Mouse (Mus musculus): Measurements from ENCODE around the gene Fam131a. TPM values are rescaled to one million over a fixed set of nuclear protein-coding genes. Genes with fewer than 3 reads are reported as not detected.
A peak's percentile ranks its signal among the peaks of the same experiment; 100 is the strongest.

Gene Fam131a
- polyA plus RNA-seq, 1 experiment from 2014 or later = 5.0 TPM

DNA sequence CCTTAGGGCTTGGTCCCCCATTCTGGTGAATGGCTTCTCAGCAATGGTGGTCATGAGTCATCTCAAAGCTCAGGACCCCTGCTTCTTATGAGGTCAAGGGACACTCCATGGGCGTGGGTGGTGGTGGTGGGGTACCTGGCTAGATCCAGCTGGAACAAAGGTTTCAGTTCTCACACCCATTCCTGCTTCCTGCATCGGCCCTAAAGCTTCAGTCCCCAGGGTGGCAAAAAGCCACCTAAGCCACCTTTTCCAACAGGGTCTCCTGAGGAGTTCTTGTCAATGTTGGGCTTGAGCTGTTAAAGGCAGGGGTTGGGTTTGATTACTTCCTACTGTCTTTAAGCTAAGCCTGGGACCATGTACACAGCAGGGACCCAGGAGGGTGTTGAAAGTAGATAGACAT, 22.1 kb downstream of the Fam131a start:
- Histone ChIP-seq H3K9ac (ENCODE audit: low read depth, low read length) (peak overlapping the region; percentile 62; the same call in 1 of the 2 replicates), H3K4me1 (replicated peaks; ENCODE audit: control insufficient read depth, insufficient read depth, low read length) (0 out of 2 replicates have a peak, but pooled peaks cover 5% of the 10 kb centered on the region), H3K27ac (ENCODE audit: low read depth, low read length) (no peak overlapping the region), H3K4me2 (replicated peaks; ENCODE audit: low read depth) (peak overlapping the region; percentile 92), H3K27me3 (replicated peaks; ENCODE audit: control insufficient read depth, insufficient read depth, low read length) (no peaks in the 10 kb centered on the region), H3K4me3 (ENCODE audit: low read depth, low read length) (peak overlapping the region; percentile 68), H3K9me3 (ENCODE audit: control insufficient read depth) (no peaks in the 10 kb centered on the region), H3K36me3 (ENCODE audit: control insufficient read depth, insufficient read depth) (peaks cover 31% of the 10 kb centered on the region)
- ATAC-seq = no peak
- no peak for TF ChIP-seq CTCF (IDR thresholded peaks at IDR 0.05; ENCODE audit: low read depth)
- WGBS = 39% methylated on average over 2 of the region's 2 CpGs

- ATAC-seq = no peak
- Histone ChIP-seq H3K9me3 (ENCODE audit: control insufficient read depth) (no peaks in the 10 kb centered on the region), H3K27me3 (replicated peaks; ENCODE audit: control insufficient read depth, insufficient read depth, low read length) (no peaks in the 10 kb centered on the region), H3K27ac (ENCODE audit: low read depth, low read length) (peak overlapping the region; percentile 97), H3K4me1 (replicated peaks; ENCODE audit: control insufficient read depth, insufficient read depth, low read length) (0 out of 2 replicates have a peak, but pooled peaks cover 5% of the 10 kb centered on the region), H3K9ac (ENCODE audit: low read depth, low read length) (peak overlapping the region; percentile 62), H3K4me2 (replicated peaks; ENCODE audit: low read depth) (peak overlapping the region; percentile 92), H3K36me3 (ENCODE audit: control insufficient read depth, insufficient read depth) (peaks cover 30% of the 10 kb centered on the region), H3K4me3 (ENCODE audit: low read depth, low read length) (peak overlapping the region; percentile 68)
- no peak for TF ChIP-seq CTCF (IDR thresholded peaks at IDR 0.05; ENCODE audit: low read depth)
- 2% methylated on average over 10 of the region's 12 CpGs for WGBS
Observed at GRCm38 (mm10) chr16:20715566-20715965, 22.5 kb downstream of the Fam131a start.

DNA sequence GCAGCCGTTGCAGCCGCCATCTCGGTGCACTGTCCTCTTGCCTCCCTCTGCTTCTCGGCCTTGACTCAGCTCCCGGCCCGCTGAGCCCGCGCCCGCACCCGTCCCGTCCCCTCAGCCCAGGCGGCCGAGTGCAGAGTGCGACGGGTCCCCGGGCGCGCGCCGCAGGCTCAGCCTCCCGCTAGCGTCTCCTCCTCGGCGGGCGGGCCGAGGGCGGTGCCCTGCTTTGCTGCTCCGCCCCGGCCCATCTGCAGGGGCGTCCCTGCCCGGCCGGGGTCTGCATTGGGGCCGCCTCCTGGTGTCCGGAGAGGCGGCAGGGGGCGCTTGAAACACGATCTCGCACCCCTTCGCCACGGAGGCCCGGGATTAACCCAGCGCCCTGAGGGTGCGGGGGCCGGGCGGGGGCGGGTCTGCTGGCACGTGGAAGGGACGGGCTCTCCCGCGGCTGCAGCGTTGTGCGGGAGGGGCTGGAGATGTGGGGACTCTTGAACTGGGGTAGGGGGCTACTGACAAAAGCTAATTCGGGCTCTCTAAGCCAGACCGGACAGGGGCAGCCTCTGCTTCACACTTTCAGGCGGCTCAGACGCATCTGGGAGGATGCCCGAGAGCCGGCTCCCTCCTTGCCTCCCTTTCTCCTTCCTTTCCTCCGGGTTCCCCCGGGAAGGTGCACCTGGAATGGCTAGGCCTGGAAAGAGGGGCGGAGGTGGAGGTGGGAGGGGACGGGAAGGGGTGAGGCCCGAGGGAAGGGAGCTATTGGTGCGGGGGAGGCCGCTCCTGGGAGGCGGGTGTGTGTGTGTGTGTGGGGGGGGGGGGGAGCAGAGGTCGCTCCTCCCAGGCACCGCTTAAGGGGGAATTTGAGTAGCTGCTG, 23.2 kb downstream of the Fam131a start:
- Histone ChIP-seq H3K36me3 (ENCODE audit: control insufficient read depth, insufficient read depth) (peaks cover 25% of the 10 kb centered on the region), H3K9me3 (ENCODE audit: control insufficient read depth) (no peaks in the 10 kb centered on the region), H3K4me2 (replicated peaks; ENCODE audit: low read depth) (peak overlapping the region; percentile 92), H3K4me1 (replicated peaks; ENCODE audit: control insufficient read depth, insufficient read depth, low read length) (0 out of 2 replicates have a peak, but pooled peaks cover 5% of the 10 kb centered on the region), H3K27ac (ENCODE audit: low read depth, low read length) (peak overlapping the region; percentile 97), H3K27me3 (replicated peaks; ENCODE audit: control insufficient read depth, insufficient read depth, low read length) (no peaks in the 10 kb centered on the region), H3K4me3 (ENCODE audit: low read depth, low read length) (peak overlapping the region; percentile 68), H3K9ac (ENCODE audit: low read depth, low read length) (peak overlapping the region; percentile 62)
- under 1% methylated on average over 58 of the region's 68 CpGs for WGBS
- peak; percentile 56 for TF ChIP-seq CTCF (IDR thresholded peaks at IDR 0.05; ENCODE audit: low read depth)
- ATAC-seq = peak; percentile 52

GRCm38 (mm10) chr16:20716841-20717180, 23.8 kb downstream of the Fam131a start:
- H3K4me2 ChIP-seq (replicated peaks; ENCODE audit: low read depth) = peak overlapping the region; percentile 92
- peak overlapping the region; percentile 62 for H3K9ac ChIP-seq (ENCODE audit: low read depth, low read length)
- peak overlapping the region; percentile 97 for H3K27ac ChIP-seq (ENCODE audit: low read depth, low read length)
- H3K36me3 ChIP-seq (ENCODE audit: control insufficient read depth, insufficient read depth) = peaks cover 22% of the 10 kb centered on the region
- H3K4me1 ChIP-seq (replicated peaks; ENCODE audit: control insufficient read depth, insufficient read depth, low read length) = 0 out of 2 replicates have a peak, but pooled peaks cover 5% of the 10 kb centered on the region
- 0% methylated on average over 8 of the region's 8 CpGs for WGBS
- ATAC-seq = no peak
- no peak for TF ChIP-seq CTCF (IDR thresholded peaks at IDR 0.05; ENCODE audit: low read depth)
- H3K9me3 ChIP-seq (ENCODE audit: control insufficient read depth) = no peaks in the 10 kb centered on the region
- H3K27me3 ChIP-seq (replicated peaks; ENCODE audit: control insufficient read depth, insufficient read depth, low read length) = no peaks in the 10 kb centered on the region
- H3K4me3 ChIP-seq (ENCODE audit: low read depth, low read length) = peak overlapping the region; percentile 68

DNA sequence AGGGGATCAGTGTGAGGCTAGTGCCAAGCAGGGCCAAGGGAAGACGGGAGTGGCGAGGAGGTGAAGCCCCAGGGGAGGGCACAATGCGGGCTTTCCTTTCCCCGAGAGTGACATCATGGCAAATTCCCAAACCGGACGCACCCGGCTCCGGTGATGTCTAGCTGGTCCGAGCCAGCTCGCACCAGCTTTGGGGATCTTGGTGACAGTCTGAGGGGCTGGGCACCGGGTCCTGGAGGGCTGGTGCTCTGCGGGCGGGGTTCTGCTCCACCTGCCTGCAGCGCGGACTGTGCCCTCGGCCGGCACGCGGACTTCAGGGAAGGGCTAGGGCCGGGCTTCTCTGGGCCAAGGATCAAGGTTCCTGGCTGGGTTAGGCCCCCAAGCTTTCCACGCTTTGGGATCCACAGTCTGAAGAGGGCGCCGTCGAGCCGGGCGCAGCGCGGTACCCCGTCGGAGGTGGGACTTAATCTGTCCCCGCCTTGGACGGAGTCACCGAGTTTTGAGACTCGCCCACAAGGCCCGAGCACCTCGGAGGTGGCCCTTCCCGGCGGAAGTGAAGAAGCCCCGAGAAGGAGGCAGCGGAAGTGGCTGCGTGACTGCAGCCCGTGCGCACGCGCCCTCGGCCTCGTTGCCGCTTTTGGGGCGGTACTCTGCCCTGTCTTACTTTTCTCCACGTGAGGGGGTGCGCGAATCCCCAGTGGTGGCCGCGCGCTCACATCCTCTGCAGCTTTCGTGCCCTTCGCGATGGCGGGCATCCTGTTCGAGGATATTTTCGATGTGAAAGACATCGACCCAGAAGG, 24.3 kb downstream of the Fam131a start, which contains the start of the genes Polr2h and Clcn2:
TSS of gene Polr2h (plus strand) at position 485 of the 797 bp plus-strand sequence.
TSS of gene Clcn2 (minus strand) at position 566 of the 797 bp plus-strand sequence.
- Histone ChIP-seq H3K4me3 (ENCODE audit: low read depth, low read length) (peak within 1 kb of the TSS; percentile 68), H3K4me2 (replicated peaks; ENCODE audit: low read depth) (peak within 1 kb of the TSS; percentile 92), H3K36me3 (ENCODE audit: control insufficient read depth, insufficient read depth) (peaks cover 18% of the 10 kb centered on the region), H3K27me3 (replicated peaks; ENCODE audit: control insufficient read depth, insufficient read depth, low read length) (no peaks in the 10 kb centered on the region), H3K4me1 (replicated peaks; ENCODE audit: control insufficient read depth, insufficient read depth, low read length) (0 out of 2 replicates have a peak, but pooled peaks cover 5% of the 10 kb centered on the region), H3K9ac (ENCODE audit: low read depth, low read length) (peak within 1 kb of the TSS; percentile 62), H3K27ac (ENCODE audit: low read depth, low read length) (peak within 1 kb of the TSS; percentile 97), H3K9me3 (ENCODE audit: control insufficient read depth) (no peaks in the 10 kb centered on the region)
- ATAC-seq = peak; percentile 90
- peak; percentile 92 for TF ChIP-seq CTCF (IDR thresholded peaks at IDR 0.05; ENCODE audit: low read depth)
- WGBS = under 1% methylated on average over 62 of the region's 62 CpGs
